Mouse (Mus musculus): ENCODE measurements at regions not wholly inside any gene's neighbourhood (a gene's known extent, or its start where the extent isn't known, plus 50 kb on each side); places are given as distances from the start of the nearest gene placed in this dataset.

- intact Hi-C loops (cut with DNase I), result no loop called here
- DNase-seq (ENCODE audit: low spot score in 2 of 2), result no peak
Measured at GRCm38 (mm10) chr1:169602122-169602521, 53.2 kb upstream of the Rgs5 start.

DNA sequence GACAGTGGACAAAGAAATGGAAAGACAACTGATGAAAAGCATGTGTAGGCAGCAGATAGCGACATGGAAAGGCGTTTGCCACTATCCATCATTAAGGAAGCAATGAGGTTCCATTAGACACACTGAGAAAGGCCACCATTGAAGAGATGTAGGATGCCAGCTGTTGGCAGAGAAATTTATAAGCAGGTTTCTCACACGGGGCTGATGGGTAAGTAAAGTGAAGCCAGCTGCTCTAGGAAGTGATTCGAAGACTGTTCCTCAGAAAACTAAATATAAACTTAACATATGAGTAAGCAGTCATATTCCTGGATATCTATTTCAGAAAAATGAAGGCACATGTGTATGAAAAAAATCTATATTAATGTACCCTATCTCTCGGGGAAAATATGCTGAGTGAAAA, 60.8 kb upstream of the Rgs5 start:
- peak in 1 of 2 experiments; percentile 47 for DNase-seq (ENCODE audit: low spot score in 2 of 2)
- intact Hi-C loops (cut with DNase I), result no loop called here

GRCm38 (mm10) chr1:169586361-169586760, 55.1 kb upstream of the Nuf2 start:
- intact Hi-C loops (cut with DNase I), result no loop called here
- no peak for DNase-seq (ENCODE audit: low spot score in 2 of 2)

DNA sequence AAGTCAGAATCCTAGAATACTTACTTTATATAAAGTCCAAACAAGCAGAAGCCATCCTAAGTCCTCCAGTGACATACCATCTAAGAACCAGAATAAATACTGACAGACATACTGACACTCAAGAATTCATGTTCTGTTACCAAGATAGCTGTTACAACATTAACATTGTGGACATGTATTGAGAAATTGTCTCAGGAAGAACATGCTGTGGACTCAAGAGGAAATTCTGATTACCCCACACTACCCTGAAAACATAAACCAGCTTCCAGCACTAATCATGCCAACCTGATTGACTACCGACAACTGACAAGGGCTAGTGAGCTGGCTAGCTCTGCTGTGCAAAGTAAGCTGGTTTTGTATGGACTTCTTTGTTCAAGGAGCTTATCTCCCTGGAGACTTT, 51.1 kb upstream of the Nuf2 start:
- no peak for DNase-seq (ENCODE audit: low spot score in 2 of 2)
- intact Hi-C loops (cut with DNase I), result no loop called here
